Mouse (Mus musculus) heart, postnatal 14 days (tissue): Measurements from ENCODE around the gene Fam166b. TPM values are rescaled to one million over a fixed set of nuclear protein-coding genes. Genes with fewer than 3 reads are reported as not detected.
A peak's percentile ranks its signal among the peaks of the same experiment; 100 is the strongest.

Experiments used
- DNase-seq, 2 experiments: peaks; one replicate each; pipeline ENCODE4 v3.0.0; 2021 to 2022
- intact Hi-C: fragments of 180-260 bp; cut with DNase I; formaldehyde crosslinking; loops from one replicate; pipeline ENCODE4 v1.15.1; 2025
- total RNA-seq, 2 experiments: library from RNA; stranded (reverse); gene quantifications; 2 replicates each; pipeline ENCODE4 v1.2.3; 2021

The Fam166b gene
- total RNA-seq, 2 experiments from 2014 or later, result 0.38 TPM; not detected in 1

DNA sequence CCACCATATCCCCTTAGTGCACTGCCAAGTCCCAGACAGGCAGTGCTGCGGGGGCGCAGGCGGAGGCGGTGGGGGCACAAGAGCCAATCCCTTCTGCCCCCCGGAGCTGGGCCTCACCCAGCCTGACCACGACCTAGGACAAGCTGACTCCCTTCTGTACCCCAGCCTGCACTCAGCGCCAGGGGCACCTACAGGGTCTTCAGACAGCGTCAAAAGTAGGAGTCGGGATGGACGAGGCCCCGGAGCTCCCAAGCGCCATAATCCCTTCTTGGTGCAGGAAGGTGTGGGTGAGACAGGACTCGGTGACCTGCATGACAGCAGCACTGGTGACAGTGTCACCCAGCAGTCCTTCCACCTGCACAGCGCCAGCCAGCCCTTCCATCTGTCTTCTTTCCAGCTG, 14.2 kb downstream of the Fam166b start:
- intact Hi-C loops, result no loop called here

DNA sequence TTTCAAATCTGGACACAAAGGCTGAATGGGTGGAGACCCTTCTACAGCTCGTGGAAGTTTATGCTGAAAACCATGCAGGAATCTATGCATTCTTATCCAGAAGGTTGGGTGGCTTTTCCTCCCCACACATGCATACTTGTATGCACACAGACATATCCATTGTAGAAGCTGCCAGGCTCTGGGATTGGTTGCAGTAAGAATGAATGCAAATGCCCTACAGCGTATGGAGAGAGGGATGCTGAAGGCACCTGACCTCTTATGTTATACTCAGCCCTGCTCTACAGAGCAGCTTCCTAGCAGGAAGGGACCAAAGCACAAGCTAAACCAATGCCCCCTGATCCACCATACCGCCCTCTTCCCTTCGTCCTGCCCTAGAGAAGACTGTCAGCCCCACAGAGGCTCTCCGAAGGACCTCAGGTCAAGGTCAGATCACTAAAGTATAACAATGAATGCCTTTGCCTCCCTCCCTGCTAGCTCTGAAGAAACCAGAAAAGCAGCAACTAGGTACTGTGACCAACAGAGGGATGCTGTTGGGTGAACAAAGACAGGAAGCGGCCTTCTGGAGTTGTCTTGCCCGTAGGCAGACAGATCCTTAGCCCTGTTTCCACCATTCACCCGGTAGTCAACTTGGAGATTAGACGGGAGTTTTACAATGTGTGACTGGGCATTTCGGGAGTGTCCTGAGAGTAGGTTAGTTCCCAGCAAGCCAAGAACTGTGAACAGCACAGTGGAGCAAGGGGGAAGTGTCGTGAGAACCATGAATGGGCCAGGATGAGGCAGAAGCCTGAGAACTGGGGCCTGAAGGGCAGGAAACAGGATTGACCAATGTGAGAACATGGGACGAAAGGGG, 21.6 kb downstream of the Fam166b start:
- no peak for DNase-seq
- intact Hi-C loops, result loop anchor here (5.0 kb wide), 1 partner anchor 65 kb away; no protein-coding TSS in a partner anchor

More for the DNA sequence above, 14.2 kb downstream of the Fam166b start:
- DNase-seq, result no peak

DNA sequence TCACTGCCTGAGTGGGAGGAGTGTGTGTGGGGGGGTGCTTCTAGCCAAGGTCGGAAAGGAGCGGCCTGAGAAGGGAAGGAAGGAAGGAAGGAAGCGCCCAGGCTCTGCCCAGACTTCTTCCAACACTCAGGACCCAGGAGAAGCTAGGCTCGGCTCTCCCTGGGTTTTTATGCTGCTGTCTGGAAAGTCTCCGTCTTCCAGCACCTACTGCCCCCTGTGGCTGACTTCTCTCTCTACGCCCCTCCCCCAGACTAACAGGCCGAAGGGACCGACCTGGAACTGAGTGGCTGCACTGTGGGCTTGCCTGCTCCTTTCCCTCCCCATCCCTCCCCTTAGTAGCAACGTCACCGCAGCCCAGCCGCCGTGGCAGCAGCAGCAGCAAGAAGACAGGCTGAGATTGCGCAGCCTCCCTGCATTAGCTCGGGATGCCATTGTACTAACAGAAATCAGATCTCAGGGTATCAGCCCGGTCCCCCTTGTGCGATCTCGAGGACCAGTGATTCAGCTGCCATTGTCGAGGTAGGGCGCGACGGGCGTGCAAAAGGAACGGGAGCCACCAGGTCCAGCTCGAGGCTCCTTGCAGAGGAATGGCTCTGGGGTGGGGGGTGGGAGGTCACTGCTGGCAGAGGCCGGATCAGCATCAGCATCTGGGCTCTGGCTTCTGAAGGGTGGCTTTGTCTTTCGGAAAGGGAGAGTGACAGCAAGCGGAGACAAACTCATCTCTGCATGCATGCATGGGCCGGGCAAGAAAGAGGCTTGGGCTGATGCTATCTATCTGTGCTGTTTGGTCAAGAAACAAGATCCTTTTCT, 22.6 kb downstream of the Fam166b start:
- peak; percentile 83 to 84 for DNase-seq
- intact Hi-C loops, result loop anchor here (1.0 to 5.0 kb wide), 2 partner anchors 24 to 64 kb away; no protein-coding TSS in a partner anchor

DNA sequence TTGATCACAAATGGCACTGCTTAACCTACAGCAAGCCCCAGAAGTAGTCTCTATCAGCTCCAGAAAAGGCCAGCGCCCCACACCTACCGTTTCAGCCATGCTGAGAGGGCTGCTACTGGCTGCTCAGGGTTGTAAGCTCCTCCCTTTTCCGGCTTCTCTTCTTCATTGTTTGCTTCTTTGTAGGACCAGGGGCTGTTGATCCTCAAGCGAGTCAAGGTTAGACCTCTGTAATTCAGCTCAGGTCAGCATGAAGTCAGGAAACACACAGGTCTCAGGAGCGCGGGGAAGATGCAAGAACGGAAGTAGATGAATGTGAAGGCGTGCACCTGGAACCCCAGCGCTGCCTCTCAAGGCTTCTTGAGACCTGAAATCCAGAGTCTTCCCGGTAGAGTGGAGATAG, 24.2 kb downstream of the Fam166b start:
- DNase-seq, result no peak
- intact Hi-C loops, result loop anchor here (5.0 kb wide), 1 partner anchor 62 kb away; no protein-coding TSS in a partner anchor

DNA sequence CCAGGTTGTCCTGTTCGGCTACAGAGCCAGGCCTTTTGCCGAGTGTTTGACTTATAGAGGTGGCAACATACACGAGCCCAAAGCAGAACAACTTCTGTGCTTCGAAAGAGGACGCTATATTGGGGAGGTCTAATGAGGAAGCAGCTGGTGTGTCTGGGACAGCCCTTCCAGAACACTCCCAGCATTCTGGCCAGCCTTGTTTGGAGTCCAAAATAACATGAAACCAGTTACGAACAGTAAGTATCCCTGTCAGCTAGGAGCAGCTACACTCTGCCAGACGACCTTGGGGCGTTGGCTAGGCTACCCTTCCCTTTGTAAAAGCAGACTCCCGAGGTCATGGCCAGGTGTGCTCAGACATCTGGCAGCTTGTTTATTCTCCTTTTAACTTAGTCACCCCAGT, 26.7 kb downstream of the Fam166b start:
- peak in 1 of 2 experiments; percentile 56 for DNase-seq
- intact Hi-C loops, result no loop called here

DNA sequence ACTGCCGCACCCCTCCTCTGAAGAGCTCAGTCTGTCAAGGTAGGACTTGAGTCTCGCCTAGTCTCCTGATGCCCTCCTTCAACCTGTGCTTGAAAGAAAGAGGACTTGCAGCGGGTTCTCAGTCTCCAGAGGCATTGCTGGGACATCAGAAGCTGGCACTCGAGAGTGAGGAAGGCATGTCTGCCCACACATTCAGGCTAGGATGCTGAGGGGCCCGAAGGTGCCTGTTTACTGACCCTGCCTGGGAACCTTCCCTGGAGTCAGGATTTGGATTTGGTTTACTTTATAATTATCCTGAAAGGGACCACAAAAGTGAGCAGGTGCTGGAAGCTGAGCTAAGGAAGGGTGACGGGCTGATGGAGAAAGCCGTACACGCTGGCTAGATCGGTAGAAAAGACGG, 27.4 kb downstream of the Fam166b start:
- DNase-seq, result no peak
- intact Hi-C loops, result no loop called here

DNA sequence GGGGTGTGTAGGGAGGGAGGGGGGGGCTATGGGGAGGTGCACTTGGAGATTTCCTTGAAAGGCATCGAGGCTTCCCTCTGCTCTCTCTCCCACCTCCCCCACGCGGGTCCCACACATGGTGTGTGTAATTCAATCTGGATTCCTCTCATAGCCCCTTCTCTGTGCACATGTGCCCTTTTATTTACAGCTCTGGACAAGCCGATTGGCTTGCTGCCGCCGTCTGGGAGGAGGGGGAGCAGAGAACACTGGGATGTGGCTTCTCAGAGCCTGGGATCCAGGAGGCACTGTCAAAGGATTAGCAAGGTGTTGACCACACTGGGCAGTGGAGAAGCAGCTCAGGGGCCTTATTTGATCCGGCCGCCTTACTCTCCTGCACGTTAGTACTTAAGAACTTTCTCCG, 28.0 kb downstream of the Fam166b start:
- intact Hi-C loops, result no loop called here
- peak in 1 of 2 experiments; percentile 41 for DNase-seq

DNA sequence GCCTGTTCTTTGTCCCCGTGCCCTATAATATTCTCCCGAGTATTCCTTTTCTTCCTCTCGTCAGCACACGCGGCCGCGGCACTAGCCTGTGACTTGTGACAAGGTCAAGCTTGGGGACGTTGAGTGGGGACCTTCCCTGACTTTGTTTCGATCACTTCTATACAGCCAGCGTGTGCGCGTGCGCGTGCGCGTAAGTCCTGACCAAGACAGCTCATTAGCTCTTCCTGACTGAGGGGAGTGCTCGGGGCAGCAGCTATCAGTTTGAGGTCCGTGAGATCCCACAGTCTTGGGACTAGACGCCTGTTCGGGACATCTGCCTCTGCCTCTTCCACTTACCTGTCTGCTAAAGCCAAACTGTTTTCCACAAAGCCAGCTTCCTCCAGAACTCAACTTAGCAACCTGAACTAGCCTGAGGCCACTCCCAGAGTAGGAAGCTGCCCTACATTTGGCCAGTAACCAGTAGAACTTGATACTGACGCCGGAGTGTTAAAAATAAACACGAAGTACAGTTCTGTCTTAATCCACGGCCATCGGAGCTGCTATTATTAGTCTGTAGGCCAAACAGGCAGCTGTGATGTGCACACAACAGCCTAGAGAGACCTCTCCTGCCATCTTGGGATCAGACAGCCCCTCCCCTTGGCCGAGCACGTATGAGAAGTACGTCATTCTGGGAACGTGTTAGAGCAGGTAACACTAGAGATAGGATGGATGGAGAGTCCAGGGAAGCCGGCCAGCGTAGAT, 29.4 kb downstream of the Fam166b start:
- peak; percentile 55 for DNase-seq
- intact Hi-C loops, result no loop called here

DNA sequence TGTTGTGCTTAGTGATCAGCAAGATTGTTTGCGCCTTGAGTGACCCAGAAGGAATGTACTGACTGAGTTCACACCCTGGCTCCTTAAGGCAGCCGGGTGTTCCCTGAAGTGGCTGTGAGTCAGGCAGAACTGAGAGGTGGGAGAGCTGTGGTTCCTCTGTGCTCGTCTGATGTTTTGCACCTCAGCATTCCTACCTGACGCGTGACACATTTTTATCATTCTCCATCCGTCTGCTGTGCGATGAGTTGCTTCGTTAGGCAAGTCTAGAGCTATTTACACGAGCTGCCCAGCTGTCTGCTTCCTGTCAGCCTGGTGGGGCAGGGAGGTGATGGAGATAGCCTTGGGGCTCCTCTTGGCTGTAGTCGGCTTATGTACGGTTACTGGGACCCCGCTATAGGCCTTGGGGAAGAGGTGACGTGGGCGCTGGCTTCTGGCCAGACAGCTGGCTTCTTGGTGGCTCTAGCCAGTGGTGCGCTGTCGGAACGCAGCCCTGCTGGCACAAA, 30.1 kb downstream of the Fam166b start:
- peak; percentile 71 to 79 for DNase-seq
- intact Hi-C loops, result no loop called here

DNA sequence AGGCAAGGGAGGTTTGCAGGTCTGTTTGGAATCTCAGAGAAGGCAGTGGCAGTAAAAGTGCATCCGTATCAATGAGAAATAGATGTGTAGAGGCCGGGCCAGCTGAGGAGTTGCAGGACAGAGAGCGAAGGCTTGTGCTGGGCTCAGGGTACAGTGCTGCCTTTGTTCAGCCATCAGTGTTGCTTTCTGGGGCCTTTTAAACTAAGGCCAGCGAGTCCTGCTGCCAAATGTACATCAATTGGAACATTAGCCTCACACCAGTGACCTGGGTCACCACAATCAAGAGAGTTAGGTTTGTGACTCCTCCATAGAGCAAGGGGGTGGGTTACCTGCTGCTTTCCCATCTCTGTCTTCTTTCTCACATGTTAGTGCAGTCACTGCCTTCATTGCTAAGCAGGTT, 30.9 kb downstream of the Fam166b start:
- intact Hi-C loops, result no loop called here
- no peak for DNase-seq

DNA sequence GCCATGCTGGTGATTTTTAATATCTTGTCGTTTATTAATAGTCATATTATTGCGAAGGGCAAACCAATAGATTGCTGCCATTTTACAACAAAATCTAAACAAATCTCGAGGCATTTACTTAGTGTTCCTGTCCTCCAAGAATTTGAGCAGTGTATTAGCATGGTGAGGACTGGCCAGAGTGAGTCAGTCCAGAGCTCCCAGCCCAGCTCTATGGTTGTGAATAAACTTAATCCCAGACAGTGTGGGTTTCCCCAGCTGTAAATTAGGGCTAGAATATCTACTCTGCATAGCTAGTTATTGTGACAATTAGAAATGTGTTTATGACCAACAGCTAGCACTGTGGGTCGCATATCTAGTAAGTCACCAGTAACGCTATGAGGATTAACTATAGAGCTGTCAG, 32.6 kb downstream of the Fam166b start:
- DNase-seq, result no peak
- intact Hi-C loops, result no loop called here

DNA sequence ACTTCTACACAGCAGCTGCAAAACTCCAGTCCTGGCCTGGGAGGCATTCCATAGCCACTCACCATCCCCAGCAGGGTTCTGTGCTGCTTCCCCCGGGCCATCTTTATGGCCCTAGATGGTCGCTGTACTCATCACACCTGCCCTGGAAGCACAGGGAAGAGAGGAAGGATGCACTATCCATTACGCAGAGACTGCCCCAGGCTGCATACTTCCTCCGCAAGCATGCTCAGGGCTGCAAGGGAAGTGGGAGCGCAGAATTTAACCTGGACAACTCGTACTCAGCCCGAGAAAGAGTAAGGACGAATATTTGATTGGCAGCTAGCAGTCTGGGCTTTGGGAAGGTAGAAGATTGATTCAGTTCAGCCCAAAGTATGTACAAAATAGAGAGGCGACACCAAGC, 33.1 kb downstream of the Fam166b start:
- DNase-seq, result no peak
- intact Hi-C loops, result no loop called here

DNA sequence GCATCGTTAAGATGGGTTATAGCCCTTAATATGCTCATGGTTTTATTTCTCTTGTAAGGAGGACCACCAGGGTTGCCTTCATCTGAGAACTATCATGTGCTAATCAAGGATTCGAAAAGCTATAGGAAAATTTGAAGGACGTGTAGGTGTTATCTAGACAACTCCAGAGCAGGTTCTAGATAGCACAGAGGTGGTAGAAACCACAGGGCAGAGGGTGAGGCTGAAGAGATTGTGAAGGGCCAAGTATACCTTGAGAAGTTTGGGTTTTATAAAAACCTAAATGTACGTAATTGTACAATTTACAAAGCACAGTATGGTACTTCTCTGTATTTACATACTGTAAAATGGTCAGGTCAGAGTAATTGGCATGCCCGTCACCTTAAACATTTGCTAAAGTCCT, 33.8 kb downstream of the Fam166b start:
- intact Hi-C loops, result no loop called here
- DNase-seq, result no peak

DNA sequence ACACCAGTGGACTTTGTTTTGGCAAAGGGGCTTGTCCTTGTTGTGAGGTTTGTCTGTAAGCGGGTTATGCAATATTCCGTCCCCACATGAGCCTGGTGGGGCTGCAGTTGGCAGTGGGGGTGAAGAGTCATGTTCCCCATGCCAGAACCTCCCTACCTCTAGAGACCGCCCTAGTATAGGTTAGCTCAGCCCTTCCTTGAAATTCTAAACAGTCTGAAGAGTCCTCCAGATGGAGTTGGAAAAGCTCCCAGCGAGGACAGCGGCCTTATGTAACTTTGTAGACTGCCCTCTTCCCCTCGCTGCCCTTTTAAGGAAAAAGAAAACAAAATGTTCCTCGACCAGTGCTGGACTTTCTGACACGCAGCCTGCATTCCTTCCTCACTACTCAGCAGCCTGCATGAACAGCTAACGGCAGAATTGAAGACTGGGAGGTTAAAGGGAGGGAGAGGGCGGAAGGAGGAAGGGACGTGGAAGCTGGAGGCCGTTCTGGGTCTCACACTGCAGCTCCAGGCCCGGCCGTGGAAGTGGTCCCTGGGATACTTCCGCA, 34.5 kb downstream of the Fam166b start:
- peak; percentile 77 for DNase-seq
- intact Hi-C loops, result loop anchor here (1.0 kb wide), 1 partner anchor 12 kb away; no protein-coding TSS in a partner anchor

DNA sequence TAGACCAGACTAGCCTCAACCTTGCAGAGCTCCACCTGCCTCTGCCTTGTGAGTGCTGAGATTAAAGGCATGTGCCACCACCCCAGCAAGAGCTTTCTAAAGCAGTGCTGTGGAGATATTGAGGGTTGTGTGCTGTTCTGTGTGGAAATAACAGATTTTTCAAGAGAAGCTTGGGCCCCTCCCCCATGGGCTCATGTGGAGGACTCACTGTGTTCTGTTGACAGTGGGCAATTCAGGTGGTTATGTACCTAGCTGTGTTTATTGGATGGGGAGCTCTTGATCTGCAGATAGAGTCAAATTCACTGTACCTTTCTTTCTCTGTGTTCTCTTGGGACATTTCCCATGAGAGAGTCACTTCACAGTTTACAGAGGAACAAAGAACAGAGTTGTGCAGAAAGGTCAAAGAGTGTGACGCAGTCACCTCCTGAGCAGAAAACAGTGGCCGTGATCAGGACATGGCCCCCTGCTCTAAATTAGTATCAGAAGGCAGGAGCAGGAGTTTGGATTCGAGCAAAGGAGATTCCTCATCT, 37.3 kb downstream of the Fam166b start:
- intact Hi-C loops, result no loop called here
- no peak for DNase-seq

DNA sequence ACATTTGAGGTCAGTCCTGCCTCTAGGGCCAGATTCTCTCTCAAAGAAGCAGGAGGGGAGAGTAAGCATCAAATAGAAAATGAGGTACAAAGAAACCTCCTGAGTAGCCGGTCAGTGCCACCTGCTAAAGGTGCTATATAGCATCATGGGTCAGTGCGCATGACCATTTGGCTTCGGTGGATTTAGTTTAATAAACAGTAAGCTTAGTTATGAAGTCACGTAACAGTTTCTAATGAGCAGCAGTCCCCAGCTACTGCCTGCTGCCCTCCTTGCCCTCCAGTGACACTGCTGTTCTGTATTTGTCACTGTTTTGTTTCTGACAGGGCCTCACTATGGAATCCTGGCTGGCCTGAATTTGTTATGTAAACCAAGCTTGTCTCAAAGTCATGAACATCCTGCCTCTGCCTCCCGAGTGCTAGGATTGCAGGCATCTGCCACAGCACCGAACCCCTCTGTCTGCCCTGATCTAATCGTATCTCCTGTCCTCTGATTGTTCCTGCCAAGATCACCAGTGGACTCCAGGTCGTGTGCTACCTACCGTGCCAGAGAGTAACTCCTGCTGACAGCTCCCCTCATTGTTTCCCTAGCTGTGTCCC, 39.0 kb downstream of the Fam166b start:
- intact Hi-C loops, result no loop called here
- no peak for DNase-seq

DNA sequence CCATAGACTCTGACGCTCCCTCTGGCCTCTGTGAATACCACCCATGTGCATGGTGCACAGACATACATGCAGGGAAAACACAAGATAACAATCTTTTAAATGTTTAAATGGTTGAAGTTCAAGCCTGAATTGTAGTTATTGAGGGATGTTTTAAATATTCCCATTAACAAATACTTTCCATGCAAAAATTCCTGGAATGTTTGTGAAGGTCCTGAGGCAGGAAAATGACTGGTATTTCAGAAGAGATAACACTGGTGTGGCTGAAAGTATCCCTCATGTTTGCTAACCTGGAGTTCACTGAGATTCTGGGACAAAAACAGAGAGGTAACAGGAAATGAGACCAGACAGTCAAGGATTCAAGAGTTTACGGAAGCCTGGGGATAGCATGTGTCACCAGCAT, 39.5 kb downstream of the Fam166b start:
- intact Hi-C loops, result no loop called here

DNA sequence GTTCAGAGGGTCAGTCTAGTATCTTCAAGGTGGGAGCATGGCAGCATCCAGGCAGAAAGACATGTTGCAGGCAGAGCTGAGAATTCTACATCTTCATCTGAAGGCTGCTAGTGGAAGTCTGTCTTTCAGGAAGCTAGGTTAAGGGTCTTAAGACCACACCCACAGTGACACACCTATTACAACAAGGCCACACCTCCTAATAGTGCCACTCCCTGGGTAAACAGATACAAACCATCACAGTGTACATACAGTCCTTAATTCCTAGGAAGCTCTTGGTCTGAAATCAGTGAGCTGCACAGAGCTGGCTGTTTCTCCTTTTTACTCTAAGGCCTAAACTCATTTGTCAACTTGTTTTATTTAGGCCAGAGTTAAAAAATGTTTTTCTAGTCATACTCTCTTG, 42.0 kb downstream of the Fam166b start:
- no peak for DNase-seq
- intact Hi-C loops, result no loop called here

More for the DNA sequence above, 39.5 kb downstream of the Fam166b start:
- no peak for DNase-seq

DNA sequence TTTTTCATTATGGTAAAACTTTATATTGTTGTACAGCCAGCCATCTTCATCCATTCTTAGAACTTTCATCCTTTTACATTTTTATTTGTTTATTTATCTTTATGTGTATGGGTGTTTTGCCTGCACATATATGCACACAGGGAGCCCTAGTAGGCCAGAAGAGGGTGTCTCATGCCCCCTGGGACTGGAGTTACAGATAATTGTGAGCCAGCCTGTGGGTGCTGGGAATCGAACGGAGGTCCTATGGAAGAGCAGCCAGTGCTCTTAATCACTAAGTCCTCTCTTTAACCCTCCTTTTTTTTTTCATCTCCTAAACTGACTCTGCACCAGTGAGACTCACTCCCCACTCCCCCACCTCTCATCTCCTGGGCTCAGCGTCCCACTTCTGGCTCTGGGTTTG, 44.4 kb downstream of the Fam166b start:
- intact Hi-C loops, result no loop called here
- no peak for DNase-seq

DNA sequence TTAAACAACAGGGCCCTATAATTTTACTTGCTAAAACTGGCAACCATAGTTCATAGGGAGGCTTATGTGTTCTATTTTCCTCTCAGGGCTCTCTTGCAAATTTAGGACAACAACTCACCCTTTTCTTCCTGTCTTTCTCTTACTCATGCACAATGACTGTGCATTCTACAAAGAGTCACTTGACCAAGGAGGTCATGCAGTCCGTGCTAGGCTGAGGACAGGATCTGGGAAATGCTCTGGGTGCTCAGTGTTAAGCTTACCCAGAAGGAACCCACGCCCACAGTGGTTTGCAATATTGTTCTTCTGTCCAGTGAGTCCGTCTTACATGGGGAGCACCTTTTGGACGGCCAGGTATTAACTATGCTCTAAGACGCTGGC, 44.9 kb downstream of the Fam166b start:
- DNase-seq, result no peak
- intact Hi-C loops, result no loop called here
